ENCODE assay signal across 10 mouse cellular contexts in the genomic region with DNA sequence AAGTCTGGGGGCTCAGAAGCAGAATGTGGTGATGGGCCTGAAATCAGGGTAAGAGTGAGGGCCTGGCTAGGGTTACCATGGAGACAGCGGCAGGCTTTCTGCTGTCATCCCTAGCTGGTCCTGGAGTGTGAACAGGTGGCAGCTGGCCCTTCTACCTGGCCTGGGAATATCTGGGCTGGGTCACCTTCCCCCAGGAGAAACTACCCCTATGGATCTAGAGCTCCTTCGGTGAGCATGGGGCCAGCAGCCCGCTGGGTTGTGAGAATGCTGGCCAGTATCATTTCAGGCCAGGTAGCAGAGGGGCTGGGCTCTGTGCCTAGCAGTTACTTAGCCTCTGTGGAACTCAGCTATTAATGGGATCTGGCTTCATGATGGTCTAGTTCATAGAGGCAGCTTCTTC. TPM values are rescaled to one million over a fixed set of nuclear protein-coding genes. Genes with fewer than 3 reads are reported as not detected.
DNase-seq lines count a peak whose midpoint lies in the region; ATAC-seq and TF ChIP-seq lines count a peak whose summit lies in the region.
"Had no signal": no experiment of that assay in that cellular context is flagged by ENCODE, and none has a peak within 500 bp of the region (broad histone marks: within the 10 kb centered on the region; RNA-seq: fewer than 3 reads in every experiment).

No protein-coding gene starts in this region.

- H3K27ac ChIP-seq in lung, postnatal 0 days (ENCODE audit: low read length): 0 out of 2 replicates have a peak overlapping the region, but pooled peaks have one; percentile 60
- H3K27ac ChIP-seq in heart, embryonic 15.5 days: peak overlapping the region; percentile 96
- H3K27ac ChIP-seq in liver, embryonic 12.5 days: no peak overlapping the region
- H3K27ac ChIP-seq: hindbrain, embryonic 15.5 days had no signal

- H3K9me3 ChIP-seq in lung, postnatal 0 days (ENCODE audit: low read length): no peaks in the 10 kb centered on the region
- H3K9me3 ChIP-seq in heart, embryonic 15.5 days (replicated peaks): no peaks in the 10 kb centered on the region
- H3K9me3 ChIP-seq in liver, embryonic 12.5 days (replicated peaks): no peaks in the 10 kb centered on the region
- H3K9me3 ChIP-seq: hindbrain, embryonic 15.5 days had no signal

- no peak overlapping the region for H3K4me2 ChIP-seq in lung, postnatal 0 days (replicated peaks; ENCODE audit: low read depth, low read length)
- H3K4me2 ChIP-seq in heart, embryonic 15.5 days: peak overlapping the region; percentile 46
- no peak overlapping the region for H3K4me2 ChIP-seq in liver, embryonic 12.5 days
- H3K4me2 ChIP-seq: hindbrain, embryonic 15.5 days had no signal

- DNase-seq in heart, adult 11 months: peak; percentile 94
- no peak for DNase-seq in heart, postnatal 14 days
- no peak for DNase-seq in lung, postnatal 0 days (ENCODE audit: low spot score)
- no peak for DNase-seq in lung, postnatal 14 days
- DNase-seq in layer of hippocampus, postnatal 25 days (ENCODE audit: extremely low spot score in 1 of 2, low spot score in 1 of 2): no peak
- DNase-seq in urinary bladder, postnatal 4 days (ENCODE audit: low spot score in 2 of 2): no peak

- peaks cover 24% of the 10 kb centered on the region for H3K4me1 ChIP-seq in lung, postnatal 0 days (ENCODE audit: insufficient read depth, low read depth, low read length)
- peaks cover 65% of the 10 kb centered on the region for H3K4me1 ChIP-seq in heart, embryonic 15.5 days (replicated peaks)
- H3K4me1 ChIP-seq in liver, embryonic 12.5 days: peaks cover 21% of the 10 kb centered on the region

- WGBS in lung, postnatal 0 days: 56% methylated on average over 3 of the region's 3 CpGs
- 45% methylated on average over 3 of the region's 3 CpGs for WGBS in heart, embryonic 15.5 days
- WGBS in liver, embryonic 12.5 days (ENCODE audit: insufficient replicate concordance): 57% methylated on average over 3 of the region's 3 CpGs

- H3K4me3 ChIP-seq in lung, postnatal 0 days (ENCODE audit: low read depth, low read length): no peak overlapping the region
- H3K4me3 ChIP-seq in heart, embryonic 15.5 days: peak overlapping the region; percentile 7
- H3K4me3 ChIP-seq in liver, embryonic 12.5 days: no peak overlapping the region
- H3K4me3 ChIP-seq: hindbrain, embryonic 15.5 days had no signal

- TF ChIP-seq CTCF in lung, postnatal 0 days (IDR thresholded peaks at IDR 0.05): no peak

- H3K36me3 ChIP-seq in lung, postnatal 0 days (ENCODE audit: insufficient read depth, low read length): no peaks in the 10 kb centered on the region
- H3K36me3 ChIP-seq in heart, embryonic 15.5 days: no peaks in the 10 kb centered on the region
- H3K36me3 ChIP-seq in liver, embryonic 12.5 days: no peaks in the 10 kb centered on the region
- H3K36me3 ChIP-seq: hindbrain, embryonic 15.5 days had no signal

- no peak for ATAC-seq in lung, postnatal 0 days
- ATAC-seq in heart, embryonic 15.5 days (replicated peaks; ENCODE audit: insufficient number of reproducible peaks, insufficient read depth, low FRiP score, low read depth): no peak
- ATAC-seq in liver, embryonic 12.5 days: no peak
- ATAC-seq: Patski had no signal

- intact Hi-C loops in heart, postnatal 14 days (cut with DNase I): no loop called here

- no peak overlapping the region for H3K9ac ChIP-seq in lung, postnatal 0 days (replicated peaks; ENCODE audit: low read depth)
- H3K9ac ChIP-seq in heart, embryonic 15.5 days: peak overlapping the region; percentile 19
- no peak overlapping the region for H3K9ac ChIP-seq in liver, embryonic 12.5 days
- H3K9ac ChIP-seq: hindbrain, embryonic 15.5 days had no signal

- H3K27me3 ChIP-seq in lung, postnatal 0 days (replicated peaks; ENCODE audit: insufficient read depth, low read length): no peaks in the 10 kb centered on the region
- H3K27me3 ChIP-seq in heart, embryonic 15.5 days: no peaks in the 10 kb centered on the region
- H3K27me3 ChIP-seq in liver, embryonic 12.5 days (replicated peaks): peaks cover 25% of the 10 kb centered on the region; the same call in 1 of the 2 replicates
- H3K27me3 ChIP-seq: hindbrain, embryonic 15.5 days; Patski had no signal

- TF ChIP-seq EP300 in lung, postnatal 0 days (IDR thresholded peaks at IDR 0.05): no peak

RNA-seq across cellular contexts. Expression of a gene that starts 18.7 kb away (rescaled TPM):
- total RNA-seq in heart, postnatal 14 days (2021): 10 to 100 TPM; 32.1 to 32.5 TPM
- 11.8 and 13.0 TPM in 2 replicates for polyA plus RNA-seq in lung, postnatal 0 days (2015; fragmentation: Nextera tagmentation; extraction: Ambion mirVana)
- 25.8 and 27.5 TPM in 2 replicates for polyA plus RNA-seq in heart, embryonic 15.5 days (2015; fragmentation: Nextera tagmentation; extraction: Ambion mirVana)
- polyA plus RNA-seq in liver, embryonic 12.5 days (2016; fragmentation: Nextera tagmentation; extraction: Ambion mirVana): 0.21 and 0.61 TPM in 2 replicates
- total RNA-seq in layer of hippocampus, postnatal 25 days (2021): 1 to 10 TPM in 1 of 2 experiments, under 1 TPM in 1; 0.89 to 1.3 TPM

RNA-seq across cellular contexts. Expression of a gene that starts 30.5 kb away (rescaled TPM):
- total RNA-seq in heart, postnatal 14 days (2021): under 1 TPM; 0.12 TPM
- 0.65 and 0.72 TPM in 2 replicates for polyA plus RNA-seq in lung, postnatal 0 days (2015; fragmentation: Nextera tagmentation; extraction: Ambion mirVana)
- 3.8 and 4.7 TPM in 2 replicates for polyA plus RNA-seq in heart, embryonic 15.5 days (2015; fragmentation: Nextera tagmentation; extraction: Ambion mirVana)
- polyA plus RNA-seq in liver, embryonic 12.5 days (2016; fragmentation: Nextera tagmentation; extraction: Ambion mirVana): 1.3 and 1.6 TPM in 2 replicates
- total RNA-seq in layer of hippocampus, postnatal 25 days (2021): not detected

RNA-seq across cellular contexts. Expression of a gene that starts 55.9 kb away (rescaled TPM):
- total RNA-seq in heart, postnatal 14 days (2021): 10 to 100 TPM; 19.0 to 20.7 TPM
- polyA plus RNA-seq in lung, postnatal 0 days (2015; fragmentation: Nextera tagmentation; extraction: Ambion mirVana): 52.3 and 54.5 TPM in 2 replicates
- 45.7 and 66.2 TPM in 2 replicates for polyA plus RNA-seq in heart, embryonic 15.5 days (2015; fragmentation: Nextera tagmentation; extraction: Ambion mirVana)
- 50.2 and 50.5 TPM in 2 replicates for polyA plus RNA-seq in liver, embryonic 12.5 days (2016; fragmentation: Nextera tagmentation; extraction: Ambion mirVana)
- total RNA-seq in layer of hippocampus, postnatal 25 days (2021): 10 to 100 TPM; 47.0 to 50.4 TPM
